Mouse (Mus musculus): Measurements from ENCODE around the gene Slc2a9. TPM values are rescaled to one million over a fixed set of nuclear protein-coding genes. Genes with fewer than 3 reads are reported as not detected.

Gene Slc2a9
- total RNA-seq (2012; rRNA removed): 1.3 and 1.6 TPM in 2 replicates
- 1.7 and 2.3 TPM in 2 replicates for total RNA-seq (2014; rRNA removed)
- polyA plus RNA-seq (2012; ENCODE audit: insufficient read length, low read depth): 2.8 and 3.3 TPM in 2 replicates

- H3K4me3 ChIP-seq (replicated peaks in 1 of 3; ENCODE audit: low read depth in 2 of 3, low read length in 2 of 3, poor library complexity in 1 of 3): no peak within 1 kb of the TSS
- peaks cover 0 to 38% of the 10 kb centered on the region in 2 experiments; a peak in 2 of 4 replicates for H3K4me1 ChIP-seq (ENCODE audit: control insufficient read depth in 1 of 2, insufficient read depth in 2 of 2)
Observed at GRCm38 (mm10) chr5:38502992-38503391, at the start of gene Slc2a9. Slc2a9 (minus strand) TSS chr5:38503143.

GRCm38 (mm10) chr5:38552615-38553014, 49.7 kb upstream of the Slc2a9 start:
- Histone ChIP-seq H3K9ac (ENCODE audit: insufficient read depth, low read depth) (no peak overlapping the region), H3K27me3 (replicated peaks) (no peaks in the 10 kb centered on the region), H3K36me3 (replicated peaks in 1 of 2; ENCODE audit: control insufficient read depth in 1 of 2, insufficient read depth in 1 of 2, low read length in 1 of 2) (peaks cover 72 to 99% of the 10 kb centered on the region in 2 experiments), H3K9me3 (replicated peaks; ENCODE audit: low read length) (no peaks in the 10 kb centered on the region), H3K4me2 (ENCODE audit: insufficient read depth, low read depth, poor library complexity, severe bottlenecking) (no peak overlapping the region), H3K4me3 (replicated peaks in 1 of 3; ENCODE audit: low read depth in 2 of 3, low read length in 2 of 3, poor library complexity in 1 of 3) (no peak overlapping the region), H3K4me1 (ENCODE audit: control insufficient read depth in 1 of 2, insufficient read depth in 2 of 2) (peaks cover 0 to under 1% of the 10 kb centered on the region in 2 experiments; a peak in 1 of 4 replicates), H3K79me2 (replicated peaks; ENCODE audit: control insufficient read depth, extremely low read depth, insufficient read depth, poor library complexity, severe bottlenecking) (peaks cover 24% of the 10 kb centered on the region), H3K27ac (ENCODE audit: insufficient read depth, low read depth) (no peak overlapping the region)
- dilution Hi-C loops (cut with MboI; ENCODE audit: extremely low pct_ligation_motif_present, extremely low pct_unique_long_range_greater_than_20kb, low sequenced_read_pairs) (no loop called here), in situ Hi-C loops (cut with MboI; ENCODE audit: low pct_ligation_motif_present, low pct_unique_long_range_greater_than_20kb, low sequenced_read_pairs) (no loop called here)
- TF ChIP-seq ETS1 (conservative IDR thresholded peaks at IDR 0.05; ENCODE audit: low read depth, low read length) (no peak), SIN3A (IDR thresholded peaks at IDR 0.05; ENCODE audit: low read length) (no peak), JUND (conservative IDR thresholded peaks at IDR 0.05; ENCODE audit: low read depth, low read length) (no peak), GABPA (IDR thresholded peaks at IDR 0.05; ENCODE audit: insufficient replicate concordance, low read depth, low read length) (no peak), HCFC1 (IDR thresholded peaks at IDR 0.05; ENCODE audit: low read depth, low read length) (no peak), IRF4 (IDR thresholded peaks at IDR 0.05; ENCODE audit: low read depth, low read length) (no peak), JUN (IDR thresholded peaks at IDR 0.05; ENCODE audit: insufficient read depth, low read depth, low read length) (no peak), USF2 (conservative IDR thresholded peaks at IDR 0.05; ENCODE audit: low read depth, low read length) (no peak), MYC (IDR thresholded peaks at IDR 0.05; ENCODE audit: low read depth, low read length) (no peak), PAX5 (IDR thresholded peaks at IDR 0.05; ENCODE audit: low read length) (no peak), ZMIZ1 (IDR thresholded peaks at IDR 0.05; ENCODE audit: low read depth, low read length) (no peak)
- DNase-seq (ENCODE audit: extremely low read depth): no peak

More at GRCm38 (mm10) chr5:38502992-38503391, at the start of gene Slc2a9:
- in situ Hi-C loops (cut with MboI; ENCODE audit: low pct_ligation_motif_present, low pct_unique_long_range_greater_than_20kb, low sequenced_read_pairs): loop anchor here (10.0 kb wide), 1 partner anchor 198 kb away; no protein-coding TSS in a partner anchor
- DNase-seq (ENCODE audit: extremely low read depth): no peak
- Histone ChIP-seq H3K9me3 (replicated peaks; ENCODE audit: low read length) (no peaks in the 10 kb centered on the region), H3K9ac (ENCODE audit: insufficient read depth, low read depth) (no peak within 1 kb of the TSS), H3K4me2 (ENCODE audit: insufficient read depth, low read depth, poor library complexity, severe bottlenecking) (no peak within 1 kb of the TSS), H3K79me2 (replicated peaks; ENCODE audit: control insufficient read depth, extremely low read depth, insufficient read depth, poor library complexity, severe bottlenecking) (no peaks in the 10 kb centered on the region), H3K36me3 (replicated peaks in 1 of 2; ENCODE audit: control insufficient read depth in 1 of 2, insufficient read depth in 1 of 2, low read length in 1 of 2) (no peaks in the 10 kb centered on the region), H3K27me3 (replicated peaks) (no peaks in the 10 kb centered on the region), H3K27ac (ENCODE audit: insufficient read depth, low read depth) (no peak within 1 kb of the TSS)
- TF ChIP-seq MAX (IDR thresholded peaks at IDR 0.05; ENCODE audit: low read length): no peak
- no peak for TF ChIP-seq MXI1 (IDR thresholded peaks at IDR 0.05; ENCODE audit: low read depth, low read length)
- no peak for TF ChIP-seq HCFC1 (IDR thresholded peaks at IDR 0.05; ENCODE audit: low read depth, low read length)
- TF ChIP-seq BHLHE40 (IDR thresholded peaks at IDR 0.05; ENCODE audit: low read depth, low read length): no peak
- TF ChIP-seq ETS1 (conservative IDR thresholded peaks at IDR 0.05; ENCODE audit: low read depth, low read length): no peak
- no peak for TF ChIP-seq MAZ (IDR thresholded peaks at IDR 0.05; ENCODE audit: low read depth, low read length)
- no peak for TF ChIP-seq MEF2A (IDR thresholded peaks at IDR 0.05; ENCODE audit: borderline replicate concordance, low read depth, low read length)
- dilution Hi-C loops (cut with MboI; ENCODE audit: extremely low pct_ligation_motif_present, extremely low pct_unique_long_range_greater_than_20kb, low sequenced_read_pairs): no loop called here

All from CH12.LX (cell line).